18 mouse cellular contexts compared by ENCODE assay signal in genomic region chr7:109641963-109642362, GRCm38 (mm10).
DNase-seq lines count a peak whose midpoint lies in the region; ATAC-seq lines count a peak whose summit lies in the region.
"Had no signal": no experiment of that assay in that cellular context is flagged by ENCODE, and none has a peak within 500 bp of the region (broad histone marks: within the 10 kb centered on the region; RNA-seq: fewer than 3 reads in every experiment).

No protein-coding gene starts in this region.

- ATAC-seq in embryonic facial prominence, embryonic 13.5 days (ENCODE audit: insufficient number of reproducible peaks, insufficient read depth, low FRiP score, low TSS enrichment, low read depth): no peak
- ATAC-seq in kidney, embryonic 15.5 days (replicated peaks; ENCODE audit: low FRiP score): no peak
- ATAC-seq: forebrain, embryonic 16.5 days; intestine, embryonic 15.5 days had no signal

- WGBS in embryonic facial prominence, embryonic 13.5 days: 5% methylated on average over 1 of the region's 1 CpGs
- 40% methylated on average over 1 of the region's 1 CpGs for WGBS in embryonic facial prominence, embryonic 10.5 days
- 0% methylated on average over 1 of the region's 1 CpGs for WGBS in kidney, embryonic 15.5 days

- no peaks in the 10 kb centered on the region for H3K36me3 ChIP-seq in embryonic facial prominence, embryonic 13.5 days
- H3K36me3 ChIP-seq in embryonic facial prominence, embryonic 10.5 days (replicated peaks): no peaks in the 10 kb centered on the region
- H3K36me3 ChIP-seq in kidney, embryonic 15.5 days: no peaks in the 10 kb centered on the region
- H3K36me3 ChIP-seq: hindbrain, embryonic 12.5 days; intestine, embryonic 15.5 days had no signal

- peaks cover 43% of the 10 kb centered on the region for H3K4me1 ChIP-seq in embryonic facial prominence, embryonic 13.5 days
- H3K4me1 ChIP-seq in embryonic facial prominence, embryonic 10.5 days: peaks cover 42% of the 10 kb centered on the region
- H3K4me1 ChIP-seq in kidney, embryonic 15.5 days: peaks cover 33% of the 10 kb centered on the region
- H3K4me1 ChIP-seq: hindbrain, embryonic 12.5 days had no signal

- no peak for DNase-seq in embryonic facial prominence, embryonic 10.5 days (ENCODE audit: low spot score)
- DNase-seq in kidney, postnatal 25 days: no peak
- DNase-seq in 3134 (ENCODE audit: extremely low read depth, insufficient read length, low spot score): peak; percentile 30
- DNase-seq in adipocyte (ENCODE audit: low spot score): peak; percentile 62
- no peak for DNase-seq in left cerebral cortex, postnatal 10 days (ENCODE audit: extremely low spot score in 1 of 2, low spot score in 2 of 2)
- no peak for DNase-seq in adrenal gland, adult (ENCODE audit: inconsistent age in 2 of 2, low spot score in 1 of 2)
- DNase-seq: adrenal gland, adult 8-10 months; cerebellum, adult 11 months; cerebellum, postnatal 25 days; layer of hippocampus, postnatal 36 days; left cerebral cortex, postnatal 4 days; spleen, adult 18-20 months; thymus, postnatal 4 days had no signal

- intact Hi-C loops in left cerebral cortex, postnatal 10 days (cut with DNase I): no loop called here

- peak overlapping the region; percentile 34; the same call in 1 of the 2 replicates for H3K27ac ChIP-seq in embryonic facial prominence, embryonic 13.5 days
- no peak overlapping the region for H3K27ac ChIP-seq in embryonic facial prominence, embryonic 10.5 days (replicated peaks)
- H3K27ac ChIP-seq in kidney, embryonic 15.5 days: 0 out of 2 replicates have a peak overlapping the region, but pooled peaks have one; percentile 45
- H3K27ac ChIP-seq: hindbrain, embryonic 12.5 days; intestine, embryonic 15.5 days had no signal

- H3K4me3 ChIP-seq in embryonic facial prominence, embryonic 13.5 days: no peak overlapping the region
- H3K4me3 ChIP-seq in embryonic facial prominence, embryonic 10.5 days: no peak overlapping the region
- no peak overlapping the region for H3K4me3 ChIP-seq in kidney, embryonic 15.5 days (replicated peaks)
- H3K4me3 ChIP-seq: hindbrain, embryonic 12.5 days; intestine, embryonic 15.5 days had no signal

- H3K27me3 ChIP-seq in embryonic facial prominence, embryonic 13.5 days: no peaks in the 10 kb centered on the region
- H3K27me3 ChIP-seq in embryonic facial prominence, embryonic 10.5 days (replicated peaks; ENCODE audit: low read depth, poor library complexity, severe bottlenecking): no peaks in the 10 kb centered on the region
- H3K27me3 ChIP-seq in kidney, embryonic 15.5 days: no peaks in the 10 kb centered on the region
- H3K27me3 ChIP-seq: hindbrain, embryonic 12.5 days; intestine, embryonic 15.5 days had no signal

- no peaks in the 10 kb centered on the region for H3K9me3 ChIP-seq in embryonic facial prominence, embryonic 13.5 days
- H3K9me3 ChIP-seq in embryonic facial prominence, embryonic 10.5 days: no peaks in the 10 kb centered on the region
- H3K9me3 ChIP-seq in kidney, embryonic 15.5 days (replicated peaks): no peaks in the 10 kb centered on the region
- H3K9me3 ChIP-seq: hindbrain, embryonic 12.5 days; intestine, embryonic 15.5 days had no signal

- no peak overlapping the region for H3K9ac ChIP-seq in embryonic facial prominence, embryonic 13.5 days
- H3K9ac ChIP-seq in kidney, embryonic 15.5 days: no peak overlapping the region
- H3K9ac ChIP-seq: hindbrain, embryonic 12.5 days; intestine, embryonic 15.5 days had no signal

- H3K4me2 ChIP-seq in embryonic facial prominence, embryonic 13.5 days: no peak overlapping the region
- no peak overlapping the region for H3K4me2 ChIP-seq in kidney, embryonic 15.5 days
- H3K4me2 ChIP-seq: hindbrain, embryonic 12.5 days; intestine, embryonic 15.5 days had no signal

Comparison
In these comparisons a context has a peak if more than half of its experiments do, and no peak if none do; other contexts are left out.
1. DNase-seq: peak in 3134 (single experiment) and adipocyte (single experiment); none in embryonic facial prominence, embryonic 10.5 days (single experiment), kidney, postnatal 25 days (0 of 2), left cerebral cortex, postnatal 10 days (0 of 2) and adrenal gland, adult (0 of 2).